Mouse (Mus musculus) midbrain, embryonic 15.5 days (tissue): ENCODE measurements around the gene Ankrd1. TPM values are rescaled to one million over a fixed set of nuclear protein-coding genes. Genes with fewer than 3 reads are reported as not detected.

Experiments used
- ATAC-seq: fragments of 200-750 bp; cut with Nextera tagmentation; replicated peaks from 2 replicates; pipeline ENCODE4 v1.8.0; 2017; ENCODE audit warnings: moderate TSS enrichment
- H3K27ac ChIP-seq: fragments of 300-500 bp; sonication (generic); 2 replicates; pipeline ENCODE4 v1.5.1; 2015; ENCODE audit warnings: mild to moderate bottlenecking, inconsistent platforms
- H3K27me3 ChIP-seq: fragments of 300-500 bp; sonication (generic); replicated peaks from 2 replicates; pipeline ENCODE4 v1.6.1; 2015; ENCODE audit warnings: inconsistent platforms
- H3K36me3 ChIP-seq: fragments of 300-500 bp; sonication (generic); replicated peaks from 2 replicates; pipeline ENCODE4 v1.6.1; 2015; ENCODE audit warnings: inconsistent platforms
- H3K4me1 ChIP-seq: fragments of 300-500 bp; sonication (generic); 2 replicates; pipeline ENCODE4 v1.6.1; 2015; ENCODE audit warnings: inconsistent platforms
- H3K4me2 ChIP-seq: fragments of 300-500 bp; sonication (generic); 2 replicates; pipeline ENCODE4 v1.6.1; 2015; ENCODE audit warnings: inconsistent platforms, mild to moderate bottlenecking, moderate library complexity
- H3K4me3 ChIP-seq: fragments of 300-500 bp; sonication (generic); 2 replicates; pipeline ENCODE4 v1.5.1; 2015; ENCODE audit warnings: mild to moderate bottlenecking, inconsistent platforms
- H3K9ac ChIP-seq: fragments of 300-500 bp; sonication (generic); 2 replicates; pipeline ENCODE4 v1.6.1; 2015; ENCODE audit warnings: mild to moderate bottlenecking, inconsistent platforms
- H3K9me3 ChIP-seq: fragments of 300-500 bp; sonication (generic); 2 replicates; pipeline ENCODE4 v1.6.1; 2016; ENCODE audit warnings: inconsistent platforms
- WGBS: fragments of 180-500 bp; shearing (Covaris S2); methylation state at CpG from one replicate; pipeline ENCODE4 v1.1.7; 2015; ENCODE audit warnings: mixed read lengths; 5-methylcytosine and 5-hydroxymethylcytosine counted together
- polyA plus RNA-seq: library from polyadenylated mRNA; unstranded; fragments of >200 nt; fragmentation: Nextera tagmentation; extraction: Ambion mirVana; gene quantifications from 2 replicates; pipeline ENCODE4 v1.2.1, GENCODE M21; 2015

Ankrd1 gene
- polyA plus RNA-seq, 1 experiment from 2014 or later: not detected

- 62% methylated on average over 2 of the region's 2 CpGs for WGBS
- no peaks in the 10 kb centered on the region for H3K36me3 ChIP-seq
- no peak for ATAC-seq
Observed at GRCm38 (mm10) chr19:36130181-36130580, 10.3 kb upstream of the Ankrd1 start.

GRCm38 (mm10) chr19:36129643-36130042 is 9.7 kb upstream of the Ankrd1 start:
- Histone ChIP-seq H3K27me3 (no peaks in the 10 kb centered on the region), H3K9me3 (no peaks in the 10 kb centered on the region), H3K4me1 (no peaks in the 10 kb centered on the region), H3K36me3 (no peaks in the 10 kb centered on the region), H3K4me3 (no peak overlapping the region), H3K27ac (no peak overlapping the region), H3K4me2 (no peak overlapping the region), H3K9ac (no peak overlapping the region)
- ATAC-seq: no peak
- 75% methylated on average over 12 of the region's 12 CpGs for WGBS

More at GRCm38 (mm10) chr19:36130181-36130580, 10.3 kb upstream of the Ankrd1 start:
- H3K4me3 ChIP-seq: no peak overlapping the region
- no peak overlapping the region for H3K27ac ChIP-seq
- no peak overlapping the region for H3K4me2 ChIP-seq
- no peaks in the 10 kb centered on the region for H3K27me3 ChIP-seq
- H3K9me3 ChIP-seq: no peaks in the 10 kb centered on the region
- H3K4me1 ChIP-seq: no peaks in the 10 kb centered on the region
- H3K9ac ChIP-seq: no peak overlapping the region

GRCm38 (mm10) chr19:36129213-36129612 is 9.3 kb upstream of the Ankrd1 start:
- no peak for ATAC-seq
- H3K27me3 ChIP-seq: no peaks in the 10 kb centered on the region
- no peak overlapping the region for H3K4me2 ChIP-seq
- H3K9me3 ChIP-seq: no peaks in the 10 kb centered on the region
- WGBS: 76% methylated on average over 9 of the region's 9 CpGs
- no peak overlapping the region for H3K27ac ChIP-seq
- H3K36me3 ChIP-seq: no peaks in the 10 kb centered on the region
- H3K9ac ChIP-seq: no peak overlapping the region
- no peaks in the 10 kb centered on the region for H3K4me1 ChIP-seq
- no peak overlapping the region for H3K4me3 ChIP-seq

- no peak overlapping the region for H3K4me2 ChIP-seq
- H3K36me3 ChIP-seq: no peaks in the 10 kb centered on the region
- no peak overlapping the region for H3K4me3 ChIP-seq
- no peak for ATAC-seq
- WGBS: 91% methylated on average over 3 of the region's 3 CpGs
- H3K4me1 ChIP-seq: no peaks in the 10 kb centered on the region
- H3K9me3 ChIP-seq: no peaks in the 10 kb centered on the region
- H3K27ac ChIP-seq: no peak overlapping the region
- H3K27me3 ChIP-seq: no peaks in the 10 kb centered on the region
- H3K9ac ChIP-seq: no peak overlapping the region
Observed at GRCm38 (mm10) chr19:36128440-36128839, 8.5 kb upstream of the Ankrd1 start.

- H3K4me1 ChIP-seq: no peaks in the 10 kb centered on the region
- H3K9me3 ChIP-seq: no peaks in the 10 kb centered on the region
- H3K36me3 ChIP-seq: no peaks in the 10 kb centered on the region
- WGBS: 91% methylated on average over 1 of the region's 1 CpGs
- no peak overlapping the region for H3K4me2 ChIP-seq
- H3K27me3 ChIP-seq: no peaks in the 10 kb centered on the region
- no peak for ATAC-seq
- no peak overlapping the region for H3K9ac ChIP-seq
- no peak overlapping the region for H3K4me3 ChIP-seq
- H3K27ac ChIP-seq: no peak overlapping the region
Observed at GRCm38 (mm10) chr19:36124203-36124602, 4.3 kb upstream of the Ankrd1 start.

- H3K9ac ChIP-seq: no peak overlapping the region
- no peaks in the 10 kb centered on the region for H3K9me3 ChIP-seq
- no peak overlapping the region for H3K4me3 ChIP-seq
- H3K27me3 ChIP-seq: no peaks in the 10 kb centered on the region
- no peaks in the 10 kb centered on the region for H3K4me1 ChIP-seq
- no peak overlapping the region for H3K4me2 ChIP-seq
- no peak overlapping the region for H3K27ac ChIP-seq
- no peak for ATAC-seq
- no peaks in the 10 kb centered on the region for H3K36me3 ChIP-seq
- 91% methylated on average over 8 of the region's 8 CpGs for WGBS
Observed at GRCm38 (mm10) chr19:36119219-36119618, 680 bp downstream of the Ankrd1 start.

- no peak overlapping the region for H3K27ac ChIP-seq
- H3K4me1 ChIP-seq: 0 out of 2 replicates have a peak, but pooled peaks cover 2% of the 10 kb centered on the region
- no peak for ATAC-seq
- no peaks in the 10 kb centered on the region for H3K27me3 ChIP-seq
- no peak overlapping the region for H3K4me3 ChIP-seq
- H3K9me3 ChIP-seq: no peaks in the 10 kb centered on the region
- H3K4me2 ChIP-seq: no peak overlapping the region
- 92% methylated on average over 4 of the region's 4 CpGs for WGBS
- H3K36me3 ChIP-seq: no peaks in the 10 kb centered on the region
- H3K9ac ChIP-seq: no peak overlapping the region
Observed at GRCm38 (mm10) chr19:36116185-36116584, 3.7 kb downstream of the Ankrd1 start.

GRCm38 (mm10) chr19:36112007-36112406 is 7.9 kb downstream of the Ankrd1 start:
- no peaks in the 10 kb centered on the region for H3K27me3 ChIP-seq
- no peak overlapping the region for H3K27ac ChIP-seq
- H3K4me2 ChIP-seq: peak overlapping the region; percentile 31
- H3K9ac ChIP-seq: no peak overlapping the region
- no peaks in the 10 kb centered on the region for H3K36me3 ChIP-seq
- H3K4me1 ChIP-seq: 0 out of 2 replicates have a peak, but pooled peaks cover 2% of the 10 kb centered on the region
- peak; percentile 42; the same call in 1 of the 2 replicates for ATAC-seq
- no peak overlapping the region for H3K4me3 ChIP-seq
- H3K9me3 ChIP-seq: no peaks in the 10 kb centered on the region
- WGBS: 48% methylated on average over 17 of the region's 17 CpGs

- Histone ChIP-seq H3K9me3 (no peaks in the 10 kb centered on the region), H3K36me3 (no peaks in the 10 kb centered on the region), H3K4me1 (0 out of 2 replicates have a peak, but pooled peaks cover 2% of the 10 kb centered on the region), H3K4me2 (peak overlapping the region; percentile 31; the same call in 1 of the 2 replicates), H3K27ac (no peak overlapping the region), H3K9ac (no peak overlapping the region), H3K27me3 (no peaks in the 10 kb centered on the region), H3K4me3 (no peak overlapping the region)
- 35% methylated on average over 7 of the region's 7 CpGs for WGBS
- ATAC-seq: peak; percentile 43
Observed at GRCm38 (mm10) chr19:36111054-36111895, 8.6 kb downstream of the Ankrd1 start.

- Histone ChIP-seq H3K27me3 (no peaks in the 10 kb centered on the region), H3K36me3 (no peaks in the 10 kb centered on the region), H3K27ac (no peak overlapping the region), H3K4me2 (no peak overlapping the region), H3K4me1 (0 out of 2 replicates have a peak, but pooled peaks cover 2% of the 10 kb centered on the region), H3K9ac (no peak overlapping the region), H3K4me3 (no peak overlapping the region), H3K9me3 (no peaks in the 10 kb centered on the region)
- peak; percentile 35; the same call in 1 of the 2 replicates for ATAC-seq
- 62% methylated on average over 7 of the region's 7 CpGs for WGBS
Observed at GRCm38 (mm10) chr19:36110465-36110864, 9.4 kb downstream of the Ankrd1 start.

- peak overlapping the region; percentile 31 for H3K4me2 ChIP-seq
- no peaks in the 10 kb centered on the region for H3K9me3 ChIP-seq
- H3K4me3 ChIP-seq: peak overlapping the region; percentile 19; the same call in 1 of the 2 replicates
- H3K36me3 ChIP-seq: no peaks in the 10 kb centered on the region
- H3K4me1 ChIP-seq: 0 out of 2 replicates have a peak, but pooled peaks cover 2% of the 10 kb centered on the region
- H3K27me3 ChIP-seq: no peaks in the 10 kb centered on the region
- no peak overlapping the region for H3K9ac ChIP-seq
- peak; percentile 65 for ATAC-seq
- no peak overlapping the region for H3K27ac ChIP-seq
- 59% methylated on average over 26 of the region's 26 CpGs for WGBS
Observed at GRCm38 (mm10) chr19:36109318-36109944, 10.5 kb downstream of the Ankrd1 start.

- Histone ChIP-seq H3K27me3 (no peaks in the 10 kb centered on the region), H3K4me3 (no peak overlapping the region), H3K9ac (no peak overlapping the region), H3K9me3 (no peaks in the 10 kb centered on the region), H3K4me1 (no peaks in the 10 kb centered on the region), H3K4me2 (no peak overlapping the region), H3K27ac (no peak overlapping the region), H3K36me3 (peaks cover 26% of the 10 kb centered on the region; the same call in 1 of the 2 replicates)
- WGBS: 92% methylated on average over 5 of the region's 5 CpGs
- ATAC-seq: no peak
Observed at GRCm38 (mm10) chr19:36103909-36104308, 16.0 kb downstream of the Ankrd1 start.
